Mouse (Mus musculus) 3T3-L1 (cell line): Measurements from ENCODE around the gene Gm9857.

Experiments
- DNase-seq: peaks from one replicate; pipeline ENCODE4 v3.0.0-alpha.2; 2015; ENCODE audit warnings: low read depth, low spot score

The Gm9857 gene

GRCm38 (mm10) chr3:108925677-108926076, 14.6 kb downstream of the Gm9857 start:
- no peak for DNase-seq

- DNase-seq: no peak
These were observed 18.4 kb downstream of the Gm9857 start for GRCm38 (mm10) chr3:108921822-108922221.

GRCm38 (mm10) chr3:108920442-108921070, 19.7 kb downstream of the Gm9857 start:
- DNase-seq: no peak

- DNase-seq: no peak
These were observed 21.4 kb downstream of the Gm9857 start for GRCm38 (mm10) chr3:108918852-108919251.

GRCm38 (mm10) chr3:108917986-108918385, 22.3 kb downstream of the Gm9857 start:
- no peak for DNase-seq

GRCm38 (mm10) chr3:108916857-108917256, 23.4 kb downstream of the Gm9857 start:
- DNase-seq: no peak

- peak; percentile 32 for DNase-seq
These were observed 24.2 kb downstream of the Gm9857 start for GRCm38 (mm10) chr3:108915999-108916398.

GRCm38 (mm10) chr3:108911548-108912413, 28.5 kb downstream of the Gm9857 start, which contains the start of gene Prpf38b:
Gene Prpf38b, minus strand, starts transcription at chr3:108911727.
- DNase-seq: peak; percentile 98

- DNase-seq: peak; percentile 89
These were observed 29.1 kb downstream of the Gm9857 start for GRCm38 (mm10) chr3:108911081-108911547.

- peak; percentile 25 for DNase-seq
These were observed 29.8 kb downstream of the Gm9857 start for GRCm38 (mm10) chr3:108910303-108911080.

GRCm38 (mm10) chr3:108902934-108903333, 37.3 kb downstream of the Gm9857 start:
- DNase-seq: no peak

GRCm38 (mm10) chr3:108902038-108902437, 38.2 kb downstream of the Gm9857 start:
- peak; percentile 64 for DNase-seq

GRCm38 (mm10) chr3:108900681-108901080, 39.6 kb downstream of the Gm9857 start:
- peak; percentile 20 for DNase-seq

GRCm38 (mm10) chr3:108900147-108900546, 40.1 kb downstream of the Gm9857 start:
- no peak for DNase-seq

- no peak for DNase-seq
These were observed 41.6 kb downstream of the Gm9857 start for GRCm38 (mm10) chr3:108898640-108899039.

GRCm38 (mm10) chr3:108892914-108893313, 47.3 kb downstream of the Gm9857 start:
- no peak for DNase-seq

GRCm38 (mm10) chr3:108892080-108892479, 48.2 kb downstream of the Gm9857 start:
- no peak for DNase-seq
